Mouse (Mus musculus): ENCODE results near the gene Col19a1. TPM values are rescaled to one million over a fixed set of nuclear protein-coding genes. Genes with fewer than 3 reads are reported as not detected.

Col19a1 gene
- total RNA-seq, 4 experiments from 2014 or later: 0.11 to 0.14 (median 0.12) TPM; not detected in 1

GRCm38 (mm10) chr1:24316490-24316889 lies 270.8 kb downstream of the Col19a1 start:
- no peak for DNase-seq (ENCODE audit: low spot score)

GRCm38 (mm10) chr1:24310847-24311246 lies 276.4 kb downstream of the Col19a1 start:
- DNase-seq (ENCODE audit: low spot score): no peak

GRCm38 (mm10) chr1:24310193-24310592 lies 277.1 kb downstream of the Col19a1 start:
- DNase-seq (ENCODE audit: low spot score): no peak

GRCm38 (mm10) chr1:24303077-24303476 lies 284.2 kb downstream of the Col19a1 start:
- no peak for DNase-seq (ENCODE audit: low spot score)

- no peak for DNase-seq (ENCODE audit: low spot score)
Measured at GRCm38 (mm10) chr1:24302674-24303073, 284.6 kb downstream of the Col19a1 start.

- no peak for DNase-seq (ENCODE audit: low spot score)
Measured at GRCm38 (mm10) chr1:24300700-24301099, 286.6 kb downstream of the Col19a1 start.

GRCm38 (mm10) chr1:24294979-24295942 lies 292.0 kb downstream of the Col19a1 start:
- DNase-seq (ENCODE audit: low spot score): no peak

- no peak for DNase-seq (ENCODE audit: low spot score)
Measured at GRCm38 (mm10) chr1:24292515-24292914, 294.8 kb downstream of the Col19a1 start.

- DNase-seq (ENCODE audit: low spot score): no peak
Measured at GRCm38 (mm10) chr1:24286360-24286759, 300.9 kb downstream of the Col19a1 start.

- no peak for DNase-seq (ENCODE audit: low spot score)
Measured at GRCm38 (mm10) chr1:24267022-24267421, 320.2 kb downstream of the Col19a1 start.

GRCm38 (mm10) chr1:24261181-24261580 lies 326.1 kb downstream of the Col19a1 start:
- no peak for DNase-seq (ENCODE audit: low spot score)

- no peak for DNase-seq (ENCODE audit: low spot score)
Measured at GRCm38 (mm10) chr1:24259419-24259818, 327.9 kb downstream of the Col19a1 start.

- DNase-seq (ENCODE audit: low spot score): no peak
Measured at GRCm38 (mm10) chr1:24257961-24258360, 329.3 kb downstream of the Col19a1 start.

GRCm38 (mm10) chr1:24249105-24249664 lies 338.1 kb downstream of the Col19a1 start:
- peak; percentile 2 for DNase-seq (ENCODE audit: low spot score)

- DNase-seq (ENCODE audit: low spot score): no peak
Measured at GRCm38 (mm10) chr1:24248294-24249104, 338.8 kb downstream of the Col19a1 start.

GRCm38 (mm10) chr1:24245700-24246375 lies 341.4 kb downstream of the Col19a1 start:
- DNase-seq (ENCODE audit: low spot score): no peak

- DNase-seq (ENCODE audit: low spot score): no peak
Measured at GRCm38 (mm10) chr1:24244931-24245330, 342.3 kb downstream of the Col19a1 start.

- DNase-seq (ENCODE audit: low spot score): no peak
Measured at GRCm38 (mm10) chr1:24240039-24240691, 347.1 kb downstream of the Col19a1 start.

GRCm38 (mm10) chr1:24236330-24236729 lies 350.9 kb downstream of the Col19a1 start:
- no peak for DNase-seq (ENCODE audit: low spot score)

- DNase-seq (ENCODE audit: low spot score): no peak
Measured at GRCm38 (mm10) chr1:24231504-24232270, 355.6 kb downstream of the Col19a1 start.

All from heart, adult 8-10 months (tissue).